Mouse (Mus musculus): Measurements from ENCODE around the gene Dexi. TPM values are rescaled to one million over a fixed set of nuclear protein-coding genes. Genes with fewer than 3 reads are reported as not detected.

The Dexi gene
- polyA plus RNA-seq, 1 experiment from 2014 or later: 29.1 TPM

- H3K4me2 ChIP-seq (ENCODE audit: low read depth, low read length): no peak overlapping the region
- H3K27ac ChIP-seq (replicated peaks; ENCODE audit: low read depth, low read length): no peak overlapping the region
- H3K36me3 ChIP-seq (replicated peaks; ENCODE audit: control insufficient read depth, insufficient read depth, low read depth, low read length): no peaks in the 10 kb centered on the region
- H3K27me3 ChIP-seq (ENCODE audit: control insufficient read depth, insufficient read depth, low read length): no peaks in the 10 kb centered on the region
- no peaks in the 10 kb centered on the region for H3K9me3 ChIP-seq (replicated peaks; ENCODE audit: control insufficient read depth, low read length)
- DNase-seq (ENCODE audit: low spot score) (no peak), ATAC-seq (replicated peaks; ENCODE audit: insufficient number of reproducible peaks, low FRiP score, low TSS enrichment, low read depth) (no peak)
- no peaks in the 10 kb centered on the region for H3K4me1 ChIP-seq (ENCODE audit: control insufficient read depth, insufficient read depth, low read length)
- 85% methylated on average over 8 of the region's 8 CpGs for WGBS
- H3K9ac ChIP-seq (replicated peaks; ENCODE audit: low read length): no peak overlapping the region
- H3K4me3 ChIP-seq (ENCODE audit: low read depth, low read length): no peak overlapping the region
Observed at GRCm38 (mm10) chr16:10523650-10524049, 19.2 kb downstream of the Dexi start.

GRCm38 (mm10) chr16:10522811-10523210 lies 20.0 kb downstream of the Dexi start:
- DNase-seq (ENCODE audit: low spot score) (peak; percentile 67), ATAC-seq (replicated peaks; ENCODE audit: insufficient number of reproducible peaks, low FRiP score, low TSS enrichment, low read depth) (no peak)
- Histone ChIP-seq H3K4me1 (ENCODE audit: control insufficient read depth, insufficient read depth, low read length) (no peaks in the 10 kb centered on the region), H3K9me3 (replicated peaks; ENCODE audit: control insufficient read depth, low read length) (no peaks in the 10 kb centered on the region), H3K36me3 (replicated peaks; ENCODE audit: control insufficient read depth, insufficient read depth, low read depth, low read length) (no peaks in the 10 kb centered on the region), H3K27ac (replicated peaks; ENCODE audit: low read depth, low read length) (no peak overlapping the region), H3K4me2 (ENCODE audit: low read depth, low read length) (no peak overlapping the region), H3K4me3 (ENCODE audit: low read depth, low read length) (no peak overlapping the region), H3K27me3 (ENCODE audit: control insufficient read depth, insufficient read depth, low read length) (no peaks in the 10 kb centered on the region), H3K9ac (replicated peaks; ENCODE audit: low read length) (no peak overlapping the region)
- WGBS: 86% methylated on average over 1 of the region's 1 CpGs

- Histone ChIP-seq H3K4me2 (ENCODE audit: low read depth, low read length) (no peak overlapping the region), H3K4me3 (ENCODE audit: low read depth, low read length) (no peak overlapping the region), H3K27me3 (ENCODE audit: control insufficient read depth, insufficient read depth, low read length) (no peaks in the 10 kb centered on the region), H3K9me3 (replicated peaks; ENCODE audit: control insufficient read depth, low read length) (no peaks in the 10 kb centered on the region), H3K27ac (replicated peaks; ENCODE audit: low read depth, low read length) (no peak overlapping the region), H3K36me3 (replicated peaks; ENCODE audit: control insufficient read depth, insufficient read depth, low read depth, low read length) (no peaks in the 10 kb centered on the region), H3K9ac (replicated peaks; ENCODE audit: low read length) (no peak overlapping the region), H3K4me1 (ENCODE audit: control insufficient read depth, insufficient read depth, low read length) (no peaks in the 10 kb centered on the region)
- peak; percentile 64; the same call in 1 of the 2 replicates for ATAC-seq (replicated peaks; ENCODE audit: insufficient number of reproducible peaks, low FRiP score, low TSS enrichment, low read depth)
- peak; percentile 90 for DNase-seq (ENCODE audit: low spot score)
- WGBS: 22% methylated on average over 2 of the region's 2 CpGs
Observed at GRCm38 (mm10) chr16:10520908-10521614, 21.8 kb downstream of the Dexi start.

- WGBS: 47% methylated on average over 5 of the region's 5 CpGs
- Histone ChIP-seq H3K9me3 (replicated peaks; ENCODE audit: control insufficient read depth, low read length) (no peaks in the 10 kb centered on the region), H3K4me3 (ENCODE audit: low read depth, low read length) (no peak overlapping the region), H3K27ac (replicated peaks; ENCODE audit: low read depth, low read length) (no peak overlapping the region), H3K4me2 (ENCODE audit: low read depth, low read length) (no peak overlapping the region), H3K27me3 (ENCODE audit: control insufficient read depth, insufficient read depth, low read length) (no peaks in the 10 kb centered on the region), H3K36me3 (replicated peaks; ENCODE audit: control insufficient read depth, insufficient read depth, low read depth, low read length) (no peaks in the 10 kb centered on the region), H3K4me1 (ENCODE audit: control insufficient read depth, insufficient read depth, low read length) (no peaks in the 10 kb centered on the region), H3K9ac (replicated peaks; ENCODE audit: low read length) (no peak overlapping the region)
- ATAC-seq (replicated peaks; ENCODE audit: insufficient number of reproducible peaks, low FRiP score, low TSS enrichment, low read depth) (no peak), DNase-seq (ENCODE audit: low spot score) (no peak)
Observed at GRCm38 (mm10) chr16:10518030-10518429, 24.8 kb downstream of the Dexi start.

- Histone ChIP-seq H3K36me3 (replicated peaks; ENCODE audit: control insufficient read depth, insufficient read depth, low read depth, low read length) (no peaks in the 10 kb centered on the region), H3K4me1 (ENCODE audit: control insufficient read depth, insufficient read depth, low read length) (no peaks in the 10 kb centered on the region), H3K4me2 (ENCODE audit: low read depth, low read length) (no peak overlapping the region), H3K9ac (replicated peaks; ENCODE audit: low read length) (no peak overlapping the region), H3K4me3 (ENCODE audit: low read depth, low read length) (no peak overlapping the region), H3K27me3 (ENCODE audit: control insufficient read depth, insufficient read depth, low read length) (no peaks in the 10 kb centered on the region), H3K9me3 (replicated peaks; ENCODE audit: control insufficient read depth, low read length) (no peaks in the 10 kb centered on the region), H3K27ac (replicated peaks; ENCODE audit: low read depth, low read length) (no peak overlapping the region)
- ATAC-seq (replicated peaks; ENCODE audit: insufficient number of reproducible peaks, low FRiP score, low TSS enrichment, low read depth) (no peak), DNase-seq (ENCODE audit: low spot score) (no peak)
- WGBS: 87% methylated on average over 12 of the region's 12 CpGs
Observed at GRCm38 (mm10) chr16:10515953-10516572, 26.8 kb downstream of the Dexi start.

GRCm38 (mm10) chr16:10511134-10511520 lies 31.7 kb downstream of the Dexi start:
- no peak for ATAC-seq (replicated peaks; ENCODE audit: insufficient number of reproducible peaks, low FRiP score, low TSS enrichment, low read depth)
- Histone ChIP-seq H3K27me3 (ENCODE audit: control insufficient read depth, insufficient read depth, low read length) (no peaks in the 10 kb centered on the region), H3K4me2 (ENCODE audit: low read depth, low read length) (no peak overlapping the region), H3K27ac (replicated peaks; ENCODE audit: low read depth, low read length) (no peak overlapping the region), H3K9me3 (replicated peaks; ENCODE audit: control insufficient read depth, low read length) (no peaks in the 10 kb centered on the region), H3K9ac (replicated peaks; ENCODE audit: low read length) (no peak overlapping the region), H3K36me3 (replicated peaks; ENCODE audit: control insufficient read depth, insufficient read depth, low read depth, low read length) (no peaks in the 10 kb centered on the region), H3K4me3 (ENCODE audit: low read depth, low read length) (no peak overlapping the region), H3K4me1 (ENCODE audit: control insufficient read depth, insufficient read depth, low read length) (no peaks in the 10 kb centered on the region)
- no peak for DNase-seq (ENCODE audit: low spot score)
- WGBS: 89% methylated on average over 12 of the region's 12 CpGs

- ATAC-seq (replicated peaks; ENCODE audit: insufficient number of reproducible peaks, low FRiP score, low TSS enrichment, low read depth): no peak
- no peak overlapping the region for H3K27ac ChIP-seq (replicated peaks; ENCODE audit: low read depth, low read length)
- no peaks in the 10 kb centered on the region for H3K9me3 ChIP-seq (replicated peaks; ENCODE audit: control insufficient read depth, low read length)
- no peaks in the 10 kb centered on the region for H3K4me1 ChIP-seq (ENCODE audit: control insufficient read depth, insufficient read depth, low read length)
- H3K36me3 ChIP-seq (replicated peaks; ENCODE audit: control insufficient read depth, insufficient read depth, low read depth, low read length): no peaks in the 10 kb centered on the region
- no peaks in the 10 kb centered on the region for H3K27me3 ChIP-seq (ENCODE audit: control insufficient read depth, insufficient read depth, low read length)
- no peak overlapping the region for H3K4me2 ChIP-seq (ENCODE audit: low read depth, low read length)
- no peak overlapping the region for H3K9ac ChIP-seq (replicated peaks; ENCODE audit: low read length)
- no peak for DNase-seq (ENCODE audit: low spot score)
- WGBS: 50% methylated on average over 14 of the region's 14 CpGs
- no peak overlapping the region for H3K4me3 ChIP-seq (ENCODE audit: low read depth, low read length)
Observed at GRCm38 (mm10) chr16:10510477-10511133, 32.2 kb downstream of the Dexi start.

GRCm38 (mm10) chr16:10508691-10509090 lies 34.2 kb downstream of the Dexi start:
- H3K27ac ChIP-seq (replicated peaks; ENCODE audit: low read depth, low read length): no peak overlapping the region
- H3K9me3 ChIP-seq (replicated peaks; ENCODE audit: control insufficient read depth, low read length): no peaks in the 10 kb centered on the region
- H3K4me1 ChIP-seq (ENCODE audit: control insufficient read depth, insufficient read depth, low read length): no peaks in the 10 kb centered on the region
- ATAC-seq (replicated peaks; ENCODE audit: insufficient number of reproducible peaks, low FRiP score, low TSS enrichment, low read depth) (no peak), DNase-seq (ENCODE audit: low spot score) (no peak)
- no peaks in the 10 kb centered on the region for H3K36me3 ChIP-seq (replicated peaks; ENCODE audit: control insufficient read depth, insufficient read depth, low read depth, low read length)
- no peak overlapping the region for H3K4me3 ChIP-seq (ENCODE audit: low read depth, low read length)
- H3K27me3 ChIP-seq (ENCODE audit: control insufficient read depth, insufficient read depth, low read length): no peaks in the 10 kb centered on the region
- WGBS: 73% methylated on average over 6 of the region's 6 CpGs
- H3K9ac ChIP-seq (replicated peaks; ENCODE audit: low read length): no peak overlapping the region
- H3K4me2 ChIP-seq (ENCODE audit: low read depth, low read length): no peak overlapping the region

Data from embryonic facial prominence, embryonic 11.5 days (tissue).